Mouse (Mus musculus) heart, postnatal 14 days (tissue): Measurements from ENCODE around the gene Ankrd24. TPM values are rescaled to one million over a fixed set of nuclear protein-coding genes. Genes with fewer than 3 reads are reported as not detected.
A peak's percentile ranks its signal among the peaks of the same experiment; 100 is the strongest.
"Not testable (repeated sequence)": the region's sequence is repeated elsewhere in the genome, so short reads cannot be mapped to it uniquely, and the experiment has no call there.

Experiments
- DNase-seq, 2 experiments: peaks; one replicate each; pipeline ENCODE4 v3.0.0; 2021 to 2022
- intact Hi-C: fragments of 180-260 bp; cut with DNase I; formaldehyde crosslinking; loops from one replicate; pipeline ENCODE4 v1.15.1; 2025
- total RNA-seq, 2 experiments: library from RNA; stranded (reverse); gene quantifications; 2 replicates each; pipeline ENCODE4 v1.2.3; 2021

The Ankrd24 gene
- total RNA-seq, 2 experiments from 2014 or later = 9.4 to 10.9 TPM

DNA sequence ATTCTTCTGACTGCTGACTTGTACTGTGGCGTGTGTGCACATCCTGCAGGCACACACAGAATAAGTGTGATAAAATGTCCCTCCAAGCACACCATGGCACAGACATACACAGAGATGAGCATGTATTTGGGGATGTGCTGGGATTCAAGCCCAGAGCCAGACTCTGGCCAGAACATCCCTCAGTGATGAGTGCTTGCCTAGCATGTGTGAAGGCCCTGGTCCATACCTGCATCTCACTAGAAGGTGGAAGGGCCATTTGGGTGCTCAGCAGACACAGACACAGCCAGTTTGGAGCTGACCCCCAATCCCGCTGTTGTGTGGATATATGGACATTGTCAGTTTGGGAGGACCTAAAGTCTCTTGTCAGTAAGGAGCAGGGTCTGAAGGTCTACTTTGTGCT is 13.2 kb downstream of the Ankrd24 start:
- peak in 1 of 2 experiments; percentile 0 for DNase-seq
- intact Hi-C loops = no loop called here

DNA sequence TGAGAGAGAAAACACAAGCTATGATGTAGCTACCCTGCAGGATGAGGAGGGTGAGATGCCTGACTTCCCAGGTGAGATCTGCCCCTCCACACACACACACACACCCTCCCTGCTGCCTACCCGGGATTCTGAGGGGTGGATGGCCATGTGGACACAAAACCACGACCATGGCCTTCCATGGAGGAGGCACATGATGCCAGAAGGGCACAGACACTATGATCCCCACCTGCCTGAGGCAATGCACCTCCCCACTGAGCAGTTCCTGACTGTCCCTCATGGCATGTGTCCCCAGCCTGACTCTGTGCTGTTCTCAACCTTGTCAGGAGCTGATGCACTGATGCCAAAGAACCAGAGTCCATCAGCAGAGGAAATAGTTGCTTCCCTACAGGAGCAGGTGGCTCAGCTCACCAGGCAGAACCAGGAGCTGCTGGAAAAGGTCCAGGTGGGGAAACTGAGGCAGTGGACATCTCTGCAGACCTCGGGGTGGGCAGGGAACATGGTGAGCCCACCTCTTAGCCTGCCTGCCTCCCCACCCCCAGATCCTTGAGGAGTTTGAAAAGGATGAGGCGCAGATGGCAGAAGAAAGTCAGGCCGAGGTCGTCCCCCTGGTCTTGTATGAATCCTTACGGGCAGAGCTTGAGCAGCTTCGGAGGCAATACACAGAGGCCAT is 13.8 kb downstream of the Ankrd24 start:
- intact Hi-C loops = no loop called here
- peak in 1 of 2 experiments; percentile 21 for DNase-seq

DNA sequence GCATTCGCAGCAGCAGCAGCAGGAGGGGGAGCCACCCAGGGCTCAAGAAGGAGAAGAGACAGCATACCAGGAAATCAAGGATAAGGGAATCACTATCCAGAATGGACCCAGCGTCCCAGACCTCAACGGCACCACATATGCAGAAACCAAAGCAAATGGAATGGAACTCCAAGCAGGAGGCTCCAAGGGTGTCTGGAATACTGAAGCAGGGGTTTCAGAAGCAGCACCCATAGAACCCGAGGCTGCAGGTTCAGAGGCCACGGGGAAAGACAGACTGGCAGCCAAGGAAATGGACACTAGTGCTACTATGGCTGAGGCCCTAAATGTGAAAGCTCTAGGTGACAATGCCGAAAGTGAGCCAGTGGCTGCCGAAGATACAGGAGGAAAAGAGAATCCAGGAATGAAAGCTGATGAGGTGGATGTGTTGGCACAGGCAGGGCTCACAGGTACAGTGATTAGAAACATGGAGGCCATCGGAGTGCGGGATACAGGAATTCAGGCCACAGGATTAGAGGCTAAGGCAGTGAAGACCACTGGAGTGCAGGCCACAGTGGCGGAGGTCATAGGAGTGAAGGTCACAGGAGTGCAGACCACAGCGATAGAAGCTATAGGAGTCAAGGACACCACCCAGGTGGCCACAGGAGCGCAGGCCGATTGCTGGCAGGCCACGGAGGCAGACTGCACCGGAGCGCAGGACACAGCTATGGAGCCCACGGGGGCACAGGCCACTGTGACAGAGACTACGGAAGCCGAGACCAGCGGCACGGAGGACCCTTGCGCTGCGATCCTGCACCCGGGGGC is 14.5 kb downstream of the Ankrd24 start:
- no peak for DNase-seq
- intact Hi-C loops = no loop called here

DNA sequence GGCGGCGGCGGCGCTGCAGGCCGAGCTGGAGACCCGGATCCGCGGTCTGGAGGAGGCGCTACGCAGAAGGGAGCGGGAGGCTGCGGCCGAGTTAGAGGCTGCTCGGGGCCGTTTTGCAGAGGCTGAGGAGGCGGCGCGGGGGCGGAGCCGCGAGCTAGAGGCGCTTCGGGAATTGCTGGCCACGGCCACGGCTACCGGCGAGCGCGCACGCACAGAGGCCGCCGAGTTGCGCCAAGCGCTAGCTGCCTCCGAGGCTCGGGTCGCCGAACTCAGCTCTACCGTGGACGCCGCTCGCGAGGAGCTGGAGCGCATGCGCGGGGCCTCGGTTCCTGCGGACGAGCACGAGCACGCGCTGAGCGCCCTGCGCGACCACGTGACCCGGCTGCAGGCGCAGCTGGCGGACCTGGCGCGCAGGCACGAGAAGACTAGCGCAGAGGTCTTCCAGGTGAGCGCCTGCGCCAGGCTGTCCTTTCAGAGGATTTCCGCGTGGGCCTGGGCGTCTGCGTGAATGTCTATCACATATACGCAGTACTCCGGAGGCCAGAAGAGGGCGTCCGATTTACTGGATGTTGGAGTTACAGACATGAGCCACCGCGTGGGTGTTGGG is 15.2 kb downstream of the Ankrd24 start:
- peak; percentile 97 to 98 for DNase-seq
- intact Hi-C loops = no loop called here

DNA sequence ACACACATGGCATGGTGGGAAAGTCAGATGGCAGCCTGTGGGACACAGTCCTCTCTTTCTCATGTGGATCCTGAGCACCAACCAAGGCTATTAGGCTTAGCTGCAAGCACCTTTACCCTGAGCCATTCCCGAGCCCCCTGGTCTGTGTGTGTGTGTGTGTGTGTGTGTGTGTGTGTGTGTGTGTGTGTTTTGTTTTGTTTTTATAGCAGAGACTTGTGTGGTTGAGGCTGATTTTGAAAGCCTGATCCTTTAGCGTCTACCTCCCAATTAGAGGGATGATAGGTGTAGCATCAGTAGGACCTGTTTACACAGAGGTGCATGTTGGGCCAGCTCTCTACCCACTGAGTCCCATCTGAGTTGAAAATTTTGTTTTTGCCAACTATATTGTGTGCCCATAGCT is 15.8 kb downstream of the Ankrd24 start:
- intact Hi-C loops = no loop called here
- no peak for DNase-seq

DNA sequence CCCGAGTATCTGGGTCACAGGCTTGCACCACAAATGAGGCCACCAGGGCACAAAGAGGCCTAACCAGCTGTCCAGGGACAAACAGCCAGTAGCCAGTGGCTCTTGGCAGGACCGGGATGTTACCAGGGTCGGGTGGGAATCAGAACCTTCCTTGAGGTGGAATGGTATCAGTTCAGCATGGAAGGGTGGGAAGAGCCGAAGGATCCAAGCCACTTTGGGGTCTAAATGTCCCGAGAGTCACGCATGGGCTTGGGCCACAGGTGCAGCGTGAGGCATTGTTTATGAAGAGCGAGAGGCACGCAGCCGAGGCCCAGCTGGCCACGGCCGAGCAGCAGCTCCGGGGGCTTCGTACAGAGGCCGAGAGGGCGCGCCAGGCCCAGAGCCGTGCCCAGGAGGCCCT is 16.4 kb downstream of the Ankrd24 start:
- intact Hi-C loops = no loop called here
- peak in 1 of 2 experiments; percentile 0 for DNase-seq

DNA sequence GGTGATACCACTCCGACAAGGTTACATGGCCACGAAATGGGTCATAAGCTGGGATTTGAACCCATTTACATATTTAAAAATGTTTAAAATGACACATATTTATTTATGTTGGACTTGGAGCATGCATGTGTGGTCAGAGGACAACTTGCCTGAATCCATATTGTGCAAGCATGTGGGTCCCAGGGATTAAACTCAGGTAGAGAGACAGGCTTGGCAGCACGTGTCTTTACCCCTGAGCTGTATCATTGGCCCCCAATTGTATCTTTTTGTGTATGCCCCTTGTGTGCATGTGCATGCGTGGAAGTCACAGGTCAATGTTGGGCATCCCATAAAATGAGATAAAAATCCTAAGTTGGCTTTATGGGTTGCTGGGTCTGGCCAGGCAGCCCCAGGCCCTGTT is 17.1 kb downstream of the Ankrd24 start:
- DNase-seq = no peak
- intact Hi-C loops = no loop called here

- intact Hi-C loops = no loop called here
- no peak for DNase-seq
Observed at GRCm38 (mm10) chr10:81646015-81646555, 17.7 kb downstream of the Ankrd24 start.

GRCm38 (mm10) chr10:81648803-81649775 is 20.7 kb downstream of the Ankrd24 start, which contains the start of gene Gm10778:
Gene Gm10778 (plus strand): TSS chr10:81649059.
- intact Hi-C loops = not testable (repeated sequence)
- peak; percentile 83 to 90 for DNase-seq

- intact Hi-C loops = no loop called here
- no peak for DNase-seq
Observed at GRCm38 (mm10) chr10:81655178-81655577, 26.8 kb downstream of the Ankrd24 start.

DNA sequence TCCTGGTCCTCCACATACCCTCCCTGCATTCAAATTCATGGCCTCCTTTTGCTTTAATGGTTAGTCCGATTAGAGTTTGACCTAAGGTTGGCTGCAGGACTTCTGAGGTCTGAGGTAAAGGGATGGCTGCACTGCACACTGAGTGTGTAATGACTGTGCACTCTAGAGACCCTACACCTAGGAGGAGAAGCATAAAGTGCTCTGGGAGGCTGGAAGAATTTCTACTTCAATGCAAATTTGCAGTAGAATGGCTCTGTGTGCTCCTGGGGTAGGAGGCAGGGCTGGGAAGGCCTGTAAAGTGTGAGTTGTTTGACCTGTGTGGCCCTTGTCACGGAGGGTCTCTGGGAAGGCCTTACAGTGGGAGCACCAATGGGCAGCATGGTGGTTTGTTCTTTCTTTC is 27.8 kb downstream of the Ankrd24 start:
- no peak for DNase-seq
- intact Hi-C loops = no loop called here

DNA sequence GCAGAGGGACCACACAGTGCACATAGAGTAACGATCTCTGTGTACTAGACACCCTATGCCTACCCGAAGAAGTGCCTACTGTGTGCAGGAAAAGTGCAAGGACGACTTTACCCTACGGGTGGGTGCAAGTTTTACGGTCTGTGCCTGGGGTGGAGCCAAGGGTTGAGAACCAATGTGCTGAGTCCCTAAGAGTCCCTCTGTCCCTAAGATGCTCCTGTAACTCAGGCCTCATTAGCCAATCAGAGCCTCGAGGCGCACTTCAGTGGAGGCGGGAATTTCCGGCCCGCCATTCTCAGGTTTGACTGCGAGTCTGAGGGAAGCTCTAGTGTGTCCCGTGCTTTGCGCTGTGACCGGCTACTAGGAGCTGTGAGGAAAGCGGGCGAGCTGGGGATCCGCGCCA is 58.8 kb downstream of the Ankrd24 start:
- intact Hi-C loops, DNase-seq: not testable (repeated sequence)

Other genes with a start within 250 kb of the Ankrd24 start
- gene Dohh, start 244.1 kb upstream of the Ankrd24 start, total RNA-seq = 10 to 100 TPM; 47.6 to 55.3 TPM
- under 1 TPM; 0.51 to 0.84 TPM for gene Gm48551, start 244.1 kb upstream of the Ankrd24 start, total RNA-seq
- gene Gm48552, start 239.5 kb upstream of the Ankrd24 start, total RNA-seq = under 1 TPM; 0.65 to 0.83 TPM
- gene Smim24, start 235.5 kb upstream of the Ankrd24 start, total RNA-seq = 1 to 10 TPM; 1.9 to 2.0 TPM
- 100 to 1,000 TPM; 133 TPM for gene Nfic, start 172.9 kb upstream of the Ankrd24 start, total RNA-seq
- under 1 TPM; 0.15 to 0.19 TPM for gene Celf5, start 145.8 kb upstream of the Ankrd24 start, total RNA-seq
- 10 to 100 TPM; 55.4 to 62.0 TPM for gene Ncln, start 132.1 kb upstream of the Ankrd24 start, total RNA-seq
- 1 to 10 TPM in 1 of 2 experiments, under 1 TPM in 1; 0.96 to 1.2 TPM for gene S1pr4, start 128.4 kb upstream of the Ankrd24 start, total RNA-seq
- gene Gna15, start 104.3 kb upstream of the Ankrd24 start, total RNA-seq = under 1 TPM; 0.73 to 0.76 TPM
- 10 to 100 TPM; 50.6 to 51.6 TPM for gene Gna11, start 83.3 kb upstream of the Ankrd24 start, total RNA-seq
- gene Aes, start 69.1 kb upstream of the Ankrd24 start, total RNA-seq = 100 to 1,000 TPM; 900 to 948 TPM
- gene Tle2, start 54.0 kb upstream of the Ankrd24 start, total RNA-seq = 10 to 100 TPM in 1 of 2 experiments, 1 to 10 TPM in 1; 9.4 to 11.2 TPM
- 10 to 100 TPM in 1 of 2 experiments, 1 to 10 TPM in 1; 8.0 to 10.2 TPM for gene Tle6, start 27.5 kb upstream of the Ankrd24 start, total RNA-seq
- 1 to 10 TPM; 1.8 to 2.2 TPM for gene BC025920, start 22.3 kb upstream of the Ankrd24 start, total RNA-seq
- 10 to 100 TPM; 10.7 to 11.0 TPM for gene Sirt6, start 743 bp upstream of the Ankrd24 start, total RNA-seq
- 1 to 10 TPM; 2.6 to 2.7 TPM for gene Gm10778, start 20.5 kb downstream of the Ankrd24 start, total RNA-seq
- 1 to 10 TPM; 4.8 to 5.4 TPM for gene Zfp433, start 76.3 kb downstream of the Ankrd24 start, total RNA-seq
- 1 to 10 TPM; 2.1 to 2.4 TPM for gene Gm3055, start 142.6 kb downstream of the Ankrd24 start, total RNA-seq
- 1 to 10 TPM; 1.8 TPM for gene Gm4767, start 183.6 kb downstream of the Ankrd24 start, total RNA-seq
- gene Gm32687, start 235.4 kb downstream of the Ankrd24 start, total RNA-seq = 1 to 10 TPM; 1.8 to 2.7 TPM